Mouse (Mus musculus) heart, embryonic 13.5 days (tissue): ENCODE measurements around the gene Hnrnpa3. TPM values are rescaled to one million over a fixed set of nuclear protein-coding genes. Genes with fewer than 3 reads are reported as not detected.

Experiments used
- ATAC-seq: fragments of 200-750 bp; cut with Nextera tagmentation; 2 replicates; pipeline ENCODE4 v1.8.0; 2017; ENCODE audit warnings: moderate TSS enrichment; ENCODE audit not compliant: insufficient number of reproducible peaks, low FRiP score, low TSS enrichment; ENCODE audit errors: extremely low read depth
- H3K27ac ChIP-seq: fragments of 300-500 bp; sonication (generic); replicated peaks from 2 replicates; pipeline ENCODE4 v1.5.1; 2015; ENCODE audit warnings: moderate library complexity, mild to moderate bottlenecking, inconsistent platforms
- H3K27me3 ChIP-seq: fragments of 300-500 bp; sonication (generic); replicated peaks from 2 replicates; pipeline ENCODE4 v1.6.1; 2015; ENCODE audit warnings: mild to moderate bottlenecking, inconsistent platforms
- H3K36me3 ChIP-seq: fragments of 300-500 bp; sonication (generic); 2 replicates; pipeline ENCODE4 v1.6.1; 2015; ENCODE audit warnings: mild to moderate bottlenecking, inconsistent platforms
- H3K4me1 ChIP-seq: fragments of 300-500 bp; sonication (generic); 2 replicates; pipeline ENCODE4 v1.6.1; 2015; ENCODE audit warnings: inconsistent platforms
- H3K4me2 ChIP-seq: fragments of 300-500 bp; sonication (generic); 2 replicates; pipeline ENCODE4 v1.6.1; 2015; ENCODE audit warnings: inconsistent platforms, mild to moderate bottlenecking, moderate library complexity
- H3K4me3 ChIP-seq: fragments of 300-500 bp; sonication (generic); 2 replicates; pipeline ENCODE4 v1.5.1; 2015; ENCODE audit warnings: moderate library complexity, mild to moderate bottlenecking, inconsistent platforms
- H3K9ac ChIP-seq: fragments of 300-500 bp; sonication (generic); 2 replicates; pipeline ENCODE4 v1.6.1; 2015; ENCODE audit warnings: inconsistent platforms, mild to moderate bottlenecking, moderate library complexity
- H3K9me3 ChIP-seq: fragments of 300-500 bp; sonication (generic); 2 replicates; pipeline ENCODE4 v1.6.1; 2016; ENCODE audit warnings: inconsistent platforms
- WGBS: fragments of 180-500 bp; shearing (Covaris S2); methylation state at CpG from one replicate; pipeline ENCODE4 v1.1.7; 2015; ENCODE audit warnings: mixed read lengths; 5-methylcytosine and 5-hydroxymethylcytosine counted together
- microRNA-seq: library from miRNA; unstranded; fragments of <30 nt; microRNA quantifications from one replicate; pipeline ENCODE4, GENCODE M21; 2016
- polyA plus RNA-seq: library from polyadenylated mRNA; unstranded; fragments of >200 nt; fragmentation: Nextera tagmentation; extraction: Ambion mirVana; gene quantifications from 2 replicates; pipeline ENCODE4 v1.2.1, GENCODE M21; 2015

The Hnrnpa3 gene
- polyA plus RNA-seq, 1 experiment from 2014 or later, result 188 TPM

DNA sequence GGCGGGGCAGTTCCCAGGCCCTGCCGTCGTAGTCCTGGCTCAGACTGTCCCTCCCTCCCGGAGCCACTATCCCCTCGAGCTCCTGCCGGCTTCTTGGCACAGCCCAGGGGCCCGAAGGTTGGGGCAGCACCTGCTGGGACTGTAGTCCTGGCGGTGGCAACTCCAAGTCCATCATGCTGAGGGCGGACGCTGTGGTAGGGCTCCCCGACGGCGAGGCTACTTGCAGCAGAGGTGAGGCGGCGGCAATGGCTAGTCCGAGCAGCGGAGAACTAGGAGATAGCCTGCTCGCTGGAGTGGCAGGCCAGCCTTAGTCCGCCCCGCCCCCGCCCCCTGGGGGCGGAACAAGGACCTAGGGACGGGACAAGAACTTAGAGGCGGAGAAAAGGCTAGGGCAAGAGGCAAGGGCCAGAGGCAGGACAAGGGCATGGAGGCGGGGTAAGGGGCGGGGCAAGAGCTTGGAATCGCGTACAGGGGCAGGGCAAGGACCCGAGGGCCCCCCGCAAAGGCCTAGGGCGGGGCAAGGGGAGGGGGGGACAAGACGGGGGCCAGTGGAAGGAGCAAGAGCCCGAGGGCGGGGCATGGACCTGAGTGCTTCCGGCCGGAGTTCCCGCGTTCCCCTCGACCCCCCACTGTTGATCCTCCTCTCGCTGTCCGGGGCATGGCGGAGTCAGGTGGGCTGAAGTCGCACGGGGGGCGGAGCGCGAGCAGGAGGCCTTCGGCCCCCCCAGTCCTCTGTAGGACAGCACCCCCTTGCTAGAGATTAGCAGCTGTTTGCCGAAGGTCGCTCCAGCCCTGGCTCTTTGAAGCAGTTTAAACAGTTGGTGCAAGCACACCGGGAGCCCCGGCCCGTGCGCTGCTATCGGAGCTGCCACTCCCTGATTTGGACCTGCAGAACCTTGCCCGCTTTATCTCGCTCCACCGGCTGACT is 45.4 kb downstream of the Hnrnpa3 start, which contains the start of gene Nfe2l2:
Gene Nfe2l2 (minus strand): TSS at position 408 of the 928 bp plus-strand sequence.
- H3K9me3 ChIP-seq, result peaks cover 3% of the 10 kb centered on the region; the same call in 1 of the 2 replicates
- peak within 1 kb of the TSS; percentile 98 for H3K27ac ChIP-seq
- H3K9ac ChIP-seq, result peak within 1 kb of the TSS; percentile 95
- peaks cover 65% of the 10 kb centered on the region for H3K4me1 ChIP-seq
- no peaks in the 10 kb centered on the region for H3K27me3 ChIP-seq
- peak within 1 kb of the TSS; percentile 83 for H3K4me3 ChIP-seq
- peak; percentile 90 for ATAC-seq
- H3K36me3 ChIP-seq, result peaks cover 6% of the 10 kb centered on the region; the same call in 1 of the 2 replicates
- H3K4me2 ChIP-seq, result peak within 1 kb of the TSS; percentile 88
- WGBS, result under 1% methylated on average over 58 of the region's 58 CpGs

DNA sequence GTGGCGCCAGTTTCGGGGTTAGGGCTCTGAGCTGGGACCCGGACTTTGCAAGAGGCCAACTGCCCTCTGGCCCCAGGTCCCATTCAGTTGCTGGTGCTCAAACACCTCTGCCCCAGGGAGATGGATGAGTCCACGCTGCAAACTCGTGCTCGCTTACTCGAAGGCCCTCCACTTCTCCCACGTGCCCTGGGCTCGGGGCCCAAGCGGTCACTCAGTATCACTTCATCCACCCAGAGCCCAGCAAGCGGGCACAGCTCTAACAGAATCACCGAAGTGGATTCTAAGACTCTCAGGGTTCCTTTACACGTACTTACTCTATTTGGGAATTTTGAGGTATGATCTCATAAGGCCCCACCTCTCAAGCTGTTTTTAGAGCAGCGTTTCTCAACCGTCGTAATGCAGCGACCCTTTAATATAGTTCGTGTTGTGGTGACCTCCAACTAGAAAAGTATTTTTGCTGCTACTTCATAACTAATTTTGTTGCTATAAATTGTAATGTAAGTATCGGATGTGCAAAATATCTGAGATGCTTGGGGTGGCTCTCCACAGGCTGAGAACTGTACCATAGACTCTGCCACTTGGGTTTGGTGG is 46.2 kb downstream of the Hnrnpa3 start:
- ATAC-seq, result peak; percentile 7; the same call in 1 of the 2 replicates
- H3K36me3 ChIP-seq, result peaks cover 8% of the 10 kb centered on the region; the same call in 1 of the 2 replicates
- H3K4me1 ChIP-seq, result peaks cover 59% of the 10 kb centered on the region
- WGBS, result 12% methylated on average over 19 of the region's 19 CpGs
- H3K9ac ChIP-seq, result peak overlapping the region; percentile 95
- H3K27ac ChIP-seq, result peak overlapping the region; percentile 98
- H3K4me2 ChIP-seq, result peak overlapping the region; percentile 88
- H3K27me3 ChIP-seq, result no peaks in the 10 kb centered on the region
- peaks cover 5% of the 10 kb centered on the region; the same call in 1 of the 2 replicates for H3K9me3 ChIP-seq
- H3K4me3 ChIP-seq, result peak overlapping the region; percentile 83

GRCm38 (mm10) chr2:75706435-75706834 is 47.4 kb downstream of the Hnrnpa3 start:
- no peak overlapping the region for H3K4me3 ChIP-seq
- H3K27me3 ChIP-seq, result no peaks in the 10 kb centered on the region
- H3K27ac ChIP-seq, result peak overlapping the region; percentile 10; the same call in 1 of the 2 replicates
- no peak for ATAC-seq
- H3K9me3 ChIP-seq, result peaks cover 5% of the 10 kb centered on the region; the same call in 1 of the 2 replicates
- peaks cover 48% of the 10 kb centered on the region for H3K4me1 ChIP-seq
- H3K36me3 ChIP-seq, result peaks cover 5% of the 10 kb centered on the region; the same call in 1 of the 2 replicates
- 64% methylated on average over 5 of the region's 5 CpGs for WGBS
- no peak overlapping the region for H3K9ac ChIP-seq
- H3K4me2 ChIP-seq, result 0 out of 2 replicates have a peak overlapping the region, but pooled peaks have one; percentile 0

GRCm38 (mm10) chr2:75707420-75707819 is 48.4 kb downstream of the Hnrnpa3 start:
- Histone ChIP-seq H3K36me3 (peaks cover 5% of the 10 kb centered on the region; the same call in 1 of the 2 replicates), H3K9ac (no peak overlapping the region), H3K4me3 (no peak overlapping the region), H3K4me1 (peaks cover 38% of the 10 kb centered on the region), H3K27ac (no peak overlapping the region), H3K9me3 (peaks cover 5% of the 10 kb centered on the region; the same call in 1 of the 2 replicates), H3K4me2 (no peak overlapping the region), H3K27me3 (no peaks in the 10 kb centered on the region)
- 22% methylated on average over 1 of the region's 1 CpGs for WGBS
- no peak for ATAC-seq

GRCm38 (mm10) chr2:75713083-75713482 is 54.0 kb downstream of the Hnrnpa3 start:
- Histone ChIP-seq H3K4me3 (no peak overlapping the region), H3K36me3 (peaks cover 5% of the 10 kb centered on the region; the same call in 1 of the 2 replicates), H3K4me1 (0 out of 2 replicates have a peak, but pooled peaks cover 8% of the 10 kb centered on the region), H3K27ac (no peak overlapping the region), H3K27me3 (no peaks in the 10 kb centered on the region), H3K9ac (no peak overlapping the region), H3K4me2 (no peak overlapping the region), H3K9me3 (peaks cover 5% of the 10 kb centered on the region; the same call in 1 of the 2 replicates)
- ATAC-seq, result no peak
- 76% methylated on average over 3 of the region's 3 CpGs for WGBS

- Histone ChIP-seq H3K27me3 (no peaks in the 10 kb centered on the region), H3K9ac (no peak overlapping the region), H3K4me3 (no peak overlapping the region), H3K36me3 (no peaks in the 10 kb centered on the region), H3K4me2 (no peak overlapping the region), H3K27ac (no peak overlapping the region), H3K9me3 (no peaks in the 10 kb centered on the region), H3K4me1 (0 out of 2 replicates have a peak, but pooled peaks cover 6% of the 10 kb centered on the region)
- ATAC-seq, result no peak
- 73% methylated on average over 4 of the region's 4 CpGs for WGBS
Observed at GRCm38 (mm10) chr2:75714766-75715165, 55.7 kb downstream of the Hnrnpa3 start.

GRCm38 (mm10) chr2:75716046-75717016 is 57.3 kb downstream of the Hnrnpa3 start:
- no peak for ATAC-seq
- no peaks in the 10 kb centered on the region for H3K36me3 ChIP-seq
- H3K27ac ChIP-seq, result no peak overlapping the region
- 64% methylated on average over 12 of the region's 12 CpGs for WGBS
- H3K4me1 ChIP-seq, result 0 out of 2 replicates have a peak, but pooled peaks cover 6% of the 10 kb centered on the region
- no peaks in the 10 kb centered on the region for H3K9me3 ChIP-seq
- H3K4me3 ChIP-seq, result no peak overlapping the region
- no peak overlapping the region for H3K4me2 ChIP-seq
- 0 out of 2 replicates have a peak overlapping the region, but pooled peaks have one; percentile 13 for H3K9ac ChIP-seq
- no peaks in the 10 kb centered on the region for H3K27me3 ChIP-seq

Small RNA genes within 50 kb of the gene (microRNA-seq; reads per million reads assigned to microRNA genes)
- gene Gm24574, result not detected

Other genes with a start within 250 kb of the Hnrnpa3 start
- 42.8 and 43.7 TPM in 2 replicates for gene Nfe2l2, start 45.4 kb downstream of the Hnrnpa3 start, polyA plus RNA-seq
- gene Agps, start 172.9 kb downstream of the Hnrnpa3 start, polyA plus RNA-seq, result 22.1 and 24.3 TPM in 2 replicates